29 mouse cellular contexts compared by ENCODE assay signal in the genomic region with DNA sequence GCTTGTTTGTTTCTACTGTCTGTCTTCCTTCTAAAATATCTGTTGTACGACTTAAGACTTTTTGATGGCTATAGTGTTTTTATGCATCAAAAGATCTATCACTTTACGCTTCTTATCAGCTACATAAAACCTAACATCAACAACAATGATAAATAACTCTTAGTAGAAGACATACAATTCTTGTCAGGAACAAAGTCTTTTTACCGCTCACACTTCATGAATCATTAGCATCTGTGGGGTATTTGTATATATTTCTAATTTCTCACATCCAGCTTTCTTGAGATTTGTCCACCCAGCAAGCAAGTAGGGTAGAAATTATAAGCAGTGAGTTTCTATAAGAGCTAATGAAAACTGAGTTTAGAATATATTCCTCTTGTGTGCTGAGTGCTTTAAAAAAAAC.
"Had no signal": no experiment of that assay in that cellular context is flagged by ENCODE, and none has a peak within 500 bp of the region (broad histone marks: within the 10 kb centered on the region; RNA-seq: fewer than 3 reads in every experiment).

No protein-coding gene starts in this region.

- H3K9ac ChIP-seq: limb, embryonic 12.5 days; limb, embryonic 13.5 days; limb, embryonic 15.5 days; liver, embryonic 12.5 days; liver, embryonic 13.5 days; liver, embryonic 14.5 days; liver, embryonic 15.5 days; liver, postnatal 0 days; midbrain, embryonic 12.5 days; midbrain, embryonic 13.5 days; midbrain, embryonic 15.5 days; neural tube, embryonic 12.5 days had no signal

- H3K27me3 ChIP-seq: limb, embryonic 12.5 days; limb, embryonic 13.5 days; limb, embryonic 15.5 days; liver, embryonic 12.5 days; liver, embryonic 13.5 days; liver, embryonic 15.5 days; megakaryocyte, embryonic 14.5 days; midbrain, embryonic 12.5 days; midbrain, embryonic 13.5 days; midbrain, embryonic 15.5 days; neural tube, embryonic 12.5 days had no signal

- H3K36me3 ChIP-seq: limb, embryonic 10.5 days; limb, embryonic 12.5 days; limb, embryonic 13.5 days; limb, embryonic 15.5 days; liver, embryonic 12.5 days; liver, embryonic 13.5 days; liver, embryonic 15.5 days; midbrain, embryonic 10.5 days; midbrain, embryonic 12.5 days; midbrain, embryonic 13.5 days; midbrain, embryonic 15.5 days; neural tube, embryonic 12.5 days had no signal

- H3K4me3 ChIP-seq: left cerebral cortex, adult 2 months; limb, embryonic 10.5 days; limb, embryonic 12.5 days; limb, embryonic 13.5 days; limb, embryonic 15.5 days; liver, embryonic 12.5 days; liver, embryonic 13.5 days; liver, embryonic 15.5 days; megakaryocyte, embryonic 14.5 days; midbrain, embryonic 10.5 days; midbrain, embryonic 12.5 days; midbrain, embryonic 13.5 days; midbrain, embryonic 15.5 days; myocyte; neural tube, embryonic 12.5 days had no signal

- H3K27ac ChIP-seq: left cerebral cortex, adult 2 months; limb, embryonic 10.5 days; limb, embryonic 12.5 days; limb, embryonic 13.5 days; limb, embryonic 15.5 days; liver, embryonic 12.5 days; liver, embryonic 13.5 days; liver, embryonic 14.5 days; liver, embryonic 15.5 days; macrophage; midbrain, embryonic 10.5 days; midbrain, embryonic 12.5 days; midbrain, embryonic 13.5 days; midbrain, embryonic 15.5 days; neural tube, embryonic 12.5 days had no signal

- H3K9me3 ChIP-seq: limb, embryonic 10.5 days; limb, embryonic 12.5 days; limb, embryonic 13.5 days; limb, embryonic 15.5 days; liver, embryonic 12.5 days; liver, embryonic 13.5 days; liver, embryonic 15.5 days; megakaryocyte, embryonic 14.5 days; midbrain, embryonic 10.5 days; midbrain, embryonic 12.5 days; midbrain, embryonic 13.5 days; midbrain, embryonic 15.5 days; neural tube, embryonic 12.5 days had no signal

- ATAC-seq: liver, embryonic 12.5 days; liver, postnatal 0 days; lung, postnatal 0 days; midbrain, embryonic 13.5 days; midbrain, embryonic 15.5 days; midbrain, embryonic 16.5 days had no signal

- H3K4me1 ChIP-seq: limb, embryonic 10.5 days; limb, embryonic 12.5 days; limb, embryonic 13.5 days; limb, embryonic 15.5 days; liver, embryonic 12.5 days; liver, embryonic 13.5 days; liver, embryonic 15.5 days; midbrain, embryonic 10.5 days; midbrain, embryonic 12.5 days; midbrain, embryonic 13.5 days; midbrain, embryonic 15.5 days; neural tube, embryonic 12.5 days had no signal

- H3K4me2 ChIP-seq: limb, embryonic 12.5 days; limb, embryonic 13.5 days; limb, embryonic 15.5 days; liver, embryonic 11.5 days; liver, embryonic 12.5 days; liver, embryonic 13.5 days; liver, embryonic 15.5 days; midbrain, embryonic 11.5 days; midbrain, embryonic 12.5 days; midbrain, embryonic 13.5 days; midbrain, embryonic 15.5 days; neural tube, embryonic 12.5 days had no signal

- DNase-seq: left cerebral cortex, postnatal 4 days; liver; liver, embryonic 13.5 days; liver, postnatal 0 days; lung, adult 18-20 months; lung, adult 2 months; lung, postnatal 36 days; lung, postnatal 4 days; midbrain, embryonic 14.5 days had no signal
